Mouse (Mus musculus) embryonic facial prominence, embryonic 12.5 days (tissue): ENCODE measurements at regions not wholly inside any gene's neighbourhood (a gene's known extent, or its start where the extent isn't known, plus 50 kb on each side); places are given as distances from the start of the nearest gene placed in this dataset.

Source experiments
- ATAC-seq: fragments of 200-750 bp; cut with Nextera tagmentation; 2 replicates; pipeline ENCODE4 v1.8.0; 2017; ENCODE audit not compliant: insufficient number of reproducible peaks, insufficient read depth, low FRiP score, low TSS enrichment
- H3K27ac ChIP-seq: fragments of 300-500 bp; sonication (generic); 2 replicates; pipeline ENCODE4 v1.5.1; 2016; ENCODE audit warnings: mild to moderate bottlenecking
- H3K27me3 ChIP-seq: fragments of 300-500 bp; sonication (generic); 2 replicates; pipeline ENCODE4 v1.6.1; 2016; ENCODE audit warnings: mild to moderate bottlenecking, moderate library complexity
- H3K36me3 ChIP-seq: fragments of 300-500 bp; sonication (generic); 2 replicates; pipeline ENCODE4 v1.6.1; 2016; ENCODE audit warnings: mild to moderate bottlenecking
- H3K4me1 ChIP-seq: fragments of 300-500 bp; sonication (generic); 2 replicates; pipeline ENCODE4 v1.6.1; 2016
- H3K4me2 ChIP-seq: fragments of 300-500 bp; sonication (generic); replicated peaks from 2 replicates; pipeline ENCODE4 v1.6.1; 2016; ENCODE audit warnings: mild to moderate bottlenecking, moderate library complexity
- H3K4me3 ChIP-seq: fragments of 300-500 bp; sonication (generic); 2 replicates; pipeline ENCODE4 v1.5.1; 2016; ENCODE audit warnings: mild to moderate bottlenecking
- H3K9ac ChIP-seq: fragments of 300-500 bp; sonication (generic); 2 replicates; pipeline ENCODE4 v1.6.1; 2016; ENCODE audit warnings: mild to moderate bottlenecking, moderate library complexity
- H3K9me3 ChIP-seq: fragments of 300-500 bp; sonication (generic); 2 replicates; pipeline ENCODE4 v1.6.1; 2016; ENCODE audit warnings: mild to moderate bottlenecking, moderate library complexity
- WGBS: fragments of 180-500 bp; shearing (Covaris S2); methylation state at CpG from one replicate; pipeline ENCODE4 v1.1.7; 2016; 5-methylcytosine and 5-hydroxymethylcytosine counted together

- no peaks in the 10 kb centered on the region for H3K27me3 ChIP-seq
- WGBS = 95% methylated on average over 2 of the region's 2 CpGs
- no peak for ATAC-seq
- H3K9ac ChIP-seq = no peak overlapping the region
- H3K4me1 ChIP-seq = no peaks in the 10 kb centered on the region
- H3K36me3 ChIP-seq = no peaks in the 10 kb centered on the region
- H3K4me2 ChIP-seq = no peak overlapping the region
- H3K4me3 ChIP-seq = no peak overlapping the region
- no peak overlapping the region for H3K27ac ChIP-seq
- no peaks in the 10 kb centered on the region for H3K9me3 ChIP-seq
Observed at GRCm38 (mm10) chr11:23185211-23185610, 70.6 kb upstream of the Xpo1 start.

DNA sequence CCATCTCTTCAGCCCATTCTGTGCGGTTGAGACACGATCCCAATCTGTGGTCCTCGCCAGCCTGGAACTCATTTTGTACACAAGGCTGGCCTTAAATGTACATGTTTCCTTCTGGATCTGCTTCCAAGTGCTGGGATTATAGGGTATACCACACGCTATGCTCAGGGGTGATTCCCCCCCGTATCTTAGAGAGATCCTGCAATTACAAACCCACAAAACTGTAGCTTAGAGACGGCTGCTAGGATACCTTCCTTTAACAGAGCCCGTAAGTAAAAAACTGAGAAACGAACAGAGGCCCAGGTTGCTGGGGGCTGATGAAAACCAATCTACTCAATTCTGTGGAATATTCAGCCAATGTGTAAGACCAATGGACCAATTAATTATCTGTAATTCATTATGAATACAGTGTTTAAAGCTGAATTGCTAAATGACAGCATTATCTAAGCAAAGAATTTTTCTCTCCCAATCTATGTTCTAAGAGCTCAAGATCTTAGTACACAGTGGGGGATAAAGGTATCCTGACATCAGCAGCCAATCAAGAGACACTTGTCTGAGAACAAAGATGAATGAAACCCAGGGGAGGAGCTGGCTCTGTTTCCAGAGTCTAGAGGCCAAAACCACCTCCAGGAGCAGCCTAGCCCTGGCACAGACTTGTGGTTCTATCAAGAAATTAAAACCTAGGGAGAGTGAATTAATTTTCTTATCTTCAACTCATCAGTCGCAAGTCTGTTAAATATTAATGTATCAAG is 54.0 kb upstream of the Xpo1 start:
- 88% methylated on average over 9 of the region's 9 CpGs for WGBS
- Histone ChIP-seq H3K4me2 (no peak overlapping the region), H3K36me3 (no peaks in the 10 kb centered on the region), H3K4me1 (no peaks in the 10 kb centered on the region), H3K4me3 (no peak overlapping the region), H3K9me3 (no peaks in the 10 kb centered on the region), H3K27me3 (no peaks in the 10 kb centered on the region), H3K27ac (no peak overlapping the region), H3K9ac (no peak overlapping the region)
- ATAC-seq = no peak

- Histone ChIP-seq H3K27me3 (no peaks in the 10 kb centered on the region), H3K4me3 (no peak overlapping the region), H3K4me2 (no peak overlapping the region), H3K36me3 (no peaks in the 10 kb centered on the region), H3K9me3 (no peaks in the 10 kb centered on the region), H3K27ac (no peak overlapping the region), H3K4me1 (no peaks in the 10 kb centered on the region), H3K9ac (no peak overlapping the region)
- 90% methylated on average over 14 of the region's 14 CpGs for WGBS
- ATAC-seq = no peak
Observed at GRCm38 (mm10) chr11:23203566-23203965, 52.3 kb upstream of the Xpo1 start.

DNA sequence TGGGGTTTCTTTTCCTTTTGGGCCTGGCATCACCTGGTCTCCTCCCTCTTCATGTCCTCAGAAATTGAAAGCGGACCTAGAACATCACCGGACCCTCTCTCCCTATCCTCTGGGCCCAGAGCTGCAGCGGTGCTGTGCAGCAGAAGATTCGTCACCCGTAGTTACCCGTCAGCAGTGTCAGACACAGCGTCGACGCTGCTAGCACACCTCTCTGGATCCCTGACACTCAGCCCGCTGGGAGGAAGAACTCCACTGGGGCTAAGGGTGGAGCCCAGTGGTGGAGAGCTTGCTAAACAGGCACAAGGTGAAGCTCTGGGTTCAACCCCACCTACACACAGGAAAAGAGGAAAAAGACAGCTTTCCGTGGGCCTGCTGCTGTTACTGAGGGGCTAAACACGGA is 51.8 kb upstream of the Xpo1 start:
- no peak overlapping the region for H3K9ac ChIP-seq
- H3K27me3 ChIP-seq = no peaks in the 10 kb centered on the region
- H3K4me3 ChIP-seq = no peak overlapping the region
- no peak for ATAC-seq
- H3K27ac ChIP-seq = no peak overlapping the region
- H3K4me2 ChIP-seq = no peak overlapping the region
- 81% methylated on average over 12 of the region's 12 CpGs for WGBS
- H3K9me3 ChIP-seq = no peaks in the 10 kb centered on the region
- H3K36me3 ChIP-seq = no peaks in the 10 kb centered on the region
- H3K4me1 ChIP-seq = no peaks in the 10 kb centered on the region
